Mouse (Mus musculus) brain, embryonic 18.5 days (tissue): ENCODE measurements at regions not wholly inside any gene's neighbourhood (a gene's known extent, or its start where the extent isn't known, plus 50 kb on each side); places are given as distances from the start of the nearest gene placed in this dataset.

Experiments used
- DNase-seq: peaks from one replicate; pipeline ENCODE4 v3.0.0-alpha.2; 2012; ENCODE audit warnings: low read depth, low spot score

DNA sequence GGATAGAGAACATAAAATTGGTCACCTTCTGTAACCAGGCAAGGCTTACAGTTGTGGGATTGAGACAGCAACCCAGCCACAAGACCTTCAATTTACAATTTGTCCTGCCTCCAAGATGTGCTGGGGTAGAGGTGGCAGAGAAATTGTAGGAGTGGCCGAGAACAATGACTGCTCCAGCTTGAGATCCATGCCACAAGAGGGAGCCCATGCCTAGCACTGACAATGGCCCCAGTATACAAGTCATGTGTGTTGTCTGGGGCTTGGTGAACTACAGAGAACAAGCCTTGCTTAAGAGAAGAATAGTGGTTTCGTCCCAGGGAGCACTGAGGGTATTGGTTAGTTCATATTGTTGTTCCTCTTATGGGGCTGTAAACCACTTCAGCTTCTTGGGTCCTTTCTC is 146.6 kb upstream of the Sel1l start:
- no peak for DNase-seq

DNA sequence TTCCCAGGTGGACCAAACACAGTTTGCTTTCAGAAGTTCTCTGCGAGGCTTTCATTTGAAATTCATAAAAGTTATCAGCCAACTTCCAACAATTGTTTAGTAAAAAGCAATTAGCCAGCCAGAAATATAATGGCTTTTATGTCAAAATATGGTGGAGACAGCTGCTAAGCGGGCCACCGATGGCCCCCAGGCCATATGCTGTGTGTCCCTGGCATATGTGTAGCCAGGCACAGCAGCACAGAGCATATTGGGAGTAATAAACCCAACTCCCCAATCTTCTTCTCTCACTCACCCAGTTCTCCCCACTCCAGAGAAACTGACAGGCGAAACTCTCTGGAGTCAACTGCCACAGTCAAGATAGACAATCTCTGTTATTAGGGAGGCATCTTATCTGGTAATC is 137.5 kb upstream of the Sel1l start:
- DNase-seq: no peak

DNA sequence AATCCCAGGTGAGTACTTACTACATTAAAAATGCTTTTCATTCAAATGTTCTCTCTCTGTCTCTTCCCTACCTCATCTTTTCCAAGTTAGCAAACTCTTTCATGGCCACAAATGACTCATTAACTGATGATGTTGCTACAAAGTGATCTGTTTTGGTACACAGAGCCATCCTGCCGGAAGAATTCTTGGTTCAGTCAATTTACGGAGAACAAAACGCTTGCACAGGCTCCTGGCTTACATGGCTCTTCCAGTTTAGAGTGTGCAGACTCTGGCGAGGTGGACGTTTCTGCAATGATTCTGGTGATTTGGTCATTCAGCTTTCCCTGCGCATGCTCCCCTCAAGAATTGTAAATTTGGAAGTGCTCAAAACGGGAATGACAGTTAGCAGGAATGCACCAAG is 131.4 kb upstream of the Sel1l start:
- no peak for DNase-seq

DNA sequence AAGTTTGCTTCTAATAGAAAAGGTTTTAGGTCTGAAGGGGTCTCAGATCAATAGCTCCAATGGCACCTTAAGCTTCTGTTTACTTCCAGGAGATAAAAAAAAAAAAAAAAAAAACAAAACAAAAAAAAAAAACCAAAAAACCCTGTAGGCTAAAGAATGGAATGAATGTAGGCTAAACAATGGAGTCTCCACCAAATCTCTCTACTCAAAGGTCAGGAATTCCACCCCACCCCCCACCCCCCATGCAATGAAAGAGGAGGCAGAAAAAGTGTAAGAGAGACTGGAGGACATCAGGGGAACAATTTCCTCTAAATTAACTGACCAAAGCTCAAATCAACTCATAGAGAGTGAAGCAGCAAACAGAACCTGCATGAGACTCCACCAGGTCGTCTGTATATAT is 122.1 kb upstream of the Sel1l start:
- no peak for DNase-seq

DNA sequence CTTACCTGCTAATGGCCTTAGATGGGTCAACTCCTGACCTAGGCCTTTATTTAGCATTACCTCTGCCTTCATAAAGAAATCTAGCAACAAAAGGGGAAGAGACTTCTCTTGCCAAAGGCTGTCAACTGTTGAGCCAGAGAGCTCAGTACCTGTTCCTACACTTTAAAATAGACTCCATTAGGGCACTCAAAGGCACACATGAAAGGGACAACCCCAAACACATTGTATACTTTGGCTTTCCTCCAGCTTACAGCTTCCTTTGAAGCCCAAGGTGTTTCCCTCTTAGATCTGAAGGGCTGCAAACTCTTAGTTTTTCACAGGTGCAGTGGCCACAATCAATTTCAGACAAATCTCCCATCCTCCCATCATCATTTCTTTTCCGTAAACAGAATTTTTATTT is 117.0 kb upstream of the Sel1l start:
- no peak for DNase-seq

DNA sequence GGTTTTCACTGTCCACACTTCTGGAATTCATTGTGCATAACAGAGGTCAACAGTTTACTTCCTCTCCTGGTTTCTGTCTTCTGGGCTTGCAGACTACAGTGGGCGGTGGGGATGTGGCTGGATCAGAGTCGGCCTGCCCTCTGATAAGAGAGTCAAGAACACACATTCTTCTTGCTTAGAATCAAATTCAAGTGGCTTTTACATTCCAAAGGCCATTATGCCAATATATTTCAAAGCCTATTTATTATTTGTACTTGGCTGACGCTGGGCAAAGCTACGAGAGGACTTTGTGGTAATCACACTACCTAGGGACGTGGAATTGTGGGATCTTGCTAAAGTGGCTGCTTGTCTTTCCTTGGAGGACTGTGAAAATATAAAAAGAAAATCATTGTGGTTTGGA is 114.3 kb upstream of the Sel1l start:
- no peak for DNase-seq

DNA sequence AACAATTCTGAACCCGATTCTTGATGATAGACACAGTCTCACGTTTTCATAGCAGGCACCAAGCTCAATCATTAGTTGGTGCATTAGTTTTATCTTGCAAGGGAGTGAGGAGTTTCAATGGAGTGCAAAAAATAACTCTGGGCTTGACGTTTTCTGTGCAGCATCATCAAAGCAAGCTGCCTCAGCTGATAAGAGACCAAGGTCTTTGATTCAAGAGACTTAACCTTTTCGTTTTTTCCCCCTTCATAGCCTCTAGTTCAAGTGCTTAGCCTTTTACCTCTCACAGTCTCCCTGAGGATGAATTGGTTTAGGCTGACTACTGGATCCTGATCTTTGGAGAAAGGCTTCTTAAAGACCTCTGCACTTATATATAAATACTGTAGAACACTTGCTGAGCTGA is 109.1 kb upstream of the Sel1l start:
- no peak for DNase-seq

DNA sequence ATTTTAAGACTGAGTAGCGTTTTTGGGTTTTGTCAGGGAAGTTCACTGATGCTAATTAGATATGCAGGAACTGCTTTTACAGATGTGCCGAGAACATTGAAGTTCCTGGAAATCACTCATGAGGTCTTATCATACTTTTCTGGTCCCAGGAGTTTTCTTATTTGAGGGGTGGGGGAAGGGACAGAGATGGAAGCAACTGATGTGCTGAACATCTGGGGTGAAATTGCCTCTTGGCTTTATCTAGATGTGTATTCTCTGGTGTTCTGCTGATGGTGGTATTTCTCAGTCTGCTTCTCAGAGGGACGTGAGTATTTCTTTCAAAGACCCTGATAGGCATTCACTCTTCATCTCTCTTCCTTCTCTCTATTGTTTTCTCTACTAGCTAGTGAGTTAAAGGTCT is 107.5 kb upstream of the Sel1l start:
- no peak for DNase-seq

DNA sequence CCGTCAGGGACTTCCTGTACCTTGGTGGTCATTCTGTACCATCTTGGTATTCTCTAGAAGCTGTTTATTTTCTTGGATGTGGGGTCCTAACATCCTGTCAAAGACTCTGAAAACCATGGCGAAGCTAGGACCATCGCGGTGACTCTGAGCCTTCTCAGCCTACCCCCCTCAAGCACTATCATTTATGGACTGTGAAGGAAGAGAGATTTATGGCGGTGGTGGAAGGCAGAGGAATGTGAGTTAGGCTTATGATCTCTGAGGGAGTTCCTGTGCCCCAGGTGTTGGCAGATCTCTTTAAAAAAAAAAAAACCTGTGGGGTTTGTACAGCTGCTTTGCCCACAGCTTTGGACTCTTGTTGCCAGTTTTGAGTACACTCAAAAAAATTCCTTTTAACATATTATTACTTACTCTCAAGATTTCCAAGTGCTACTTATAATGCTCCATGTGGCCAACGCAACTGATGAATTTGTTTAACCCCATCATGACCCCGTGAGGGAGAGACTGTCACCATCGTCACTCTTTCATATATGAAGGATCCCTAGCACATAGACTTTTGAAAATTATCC is 99.7 kb upstream of the Sel1l start:
- no peak for DNase-seq

DNA sequence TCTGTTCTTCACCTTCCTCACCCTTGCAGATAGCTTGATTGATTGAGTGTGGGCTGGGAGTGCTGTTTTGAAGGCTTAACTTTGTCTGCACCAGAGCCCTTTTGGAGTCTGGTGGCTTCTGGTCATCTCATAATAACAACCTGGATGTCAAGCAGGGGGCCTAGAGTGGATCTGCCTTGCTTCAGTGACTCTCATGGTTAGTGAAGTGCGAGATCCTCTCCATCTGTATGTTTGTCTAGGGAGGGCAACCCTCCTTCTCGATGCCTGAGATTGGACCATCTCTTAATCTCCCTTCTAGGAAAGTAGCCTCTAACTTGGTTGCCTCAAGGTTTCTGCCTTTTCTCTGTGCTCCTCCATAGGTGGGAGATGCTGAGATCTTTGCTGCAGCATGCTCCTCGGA is 99.0 kb upstream of the Sel1l start:
- no peak for DNase-seq

DNA sequence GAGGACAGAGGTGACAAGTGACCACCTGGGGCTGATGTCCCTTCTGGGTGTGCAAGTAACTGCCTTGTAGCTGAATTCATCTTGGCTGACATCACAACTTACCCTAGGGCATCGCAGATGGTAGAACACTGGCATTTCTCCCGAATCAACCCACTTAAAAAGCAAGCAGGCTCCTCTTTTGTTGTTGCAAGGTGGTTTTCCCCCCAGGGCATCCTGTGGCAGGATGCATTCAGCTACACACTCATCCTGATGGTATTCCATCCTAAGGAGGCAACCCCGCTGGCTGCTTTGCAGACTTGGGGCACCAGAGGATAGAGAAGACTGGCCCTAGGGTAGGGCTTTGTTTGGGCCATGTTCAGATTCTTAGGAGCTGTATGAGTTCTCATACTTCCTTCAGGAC is 97.6 kb upstream of the Sel1l start:
- no peak for DNase-seq

DNA sequence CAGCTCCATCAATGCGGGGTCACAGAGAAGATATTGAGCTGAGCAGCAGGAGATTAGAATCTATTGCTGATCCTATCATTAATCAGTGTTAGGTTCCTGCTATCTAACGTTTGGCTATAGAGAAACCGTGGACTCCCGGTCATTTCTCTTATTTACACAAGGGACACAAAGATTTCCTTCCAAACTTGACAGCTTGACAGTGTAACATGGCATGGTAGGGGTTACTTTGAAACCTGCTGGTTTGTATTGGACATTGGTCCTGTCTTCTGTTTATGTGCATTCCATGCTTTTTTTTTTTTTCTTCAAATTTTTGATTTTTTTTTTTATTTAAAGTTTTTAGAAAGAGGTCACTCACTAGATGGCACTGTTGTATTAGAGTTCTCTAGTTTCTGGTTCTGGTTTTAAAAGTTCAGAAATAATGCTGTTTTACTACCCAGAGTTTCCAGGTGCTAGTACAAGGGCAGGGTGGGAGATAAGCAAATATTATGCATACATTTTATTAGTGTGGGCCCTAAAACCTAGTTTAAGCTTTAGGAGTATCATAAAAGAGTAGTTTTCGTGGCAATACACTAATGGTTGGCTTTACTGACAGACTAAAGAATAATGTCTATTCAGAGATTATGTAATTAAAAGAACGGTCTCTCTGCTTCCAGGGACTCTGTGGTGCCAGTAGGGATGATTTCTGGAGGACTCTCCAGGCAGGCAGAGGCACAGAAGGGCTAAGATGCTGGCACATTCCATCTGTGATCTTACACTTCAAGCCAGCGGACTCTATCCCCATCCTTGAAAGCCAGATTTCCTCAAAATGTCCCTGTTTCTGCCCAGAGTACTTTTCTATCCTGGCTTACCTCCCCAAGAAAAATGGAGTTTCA is 83.8 kb upstream of the Sel1l start:
- DNase-seq: peak; percentile 50

DNA sequence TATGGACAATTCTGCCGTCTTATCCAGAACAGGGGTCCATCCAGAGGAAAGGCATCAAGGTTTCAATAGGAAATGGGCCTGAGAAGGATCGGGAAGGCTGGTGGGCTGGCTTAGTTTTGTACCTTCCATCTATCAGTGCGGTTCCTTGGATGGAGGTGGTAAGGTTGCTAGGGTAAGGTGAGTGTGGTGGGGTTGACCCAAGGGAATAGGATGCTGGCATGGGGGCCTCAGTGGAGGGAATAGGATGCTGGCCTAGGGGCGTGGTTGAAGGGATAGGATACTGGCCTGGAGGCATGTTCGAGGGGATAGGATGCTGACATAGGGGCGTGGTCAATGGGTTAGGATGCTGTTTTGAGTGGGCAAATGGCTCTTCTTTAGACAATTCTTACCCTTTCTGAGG is 82.6 kb upstream of the Sel1l start:
- no peak for DNase-seq

DNA sequence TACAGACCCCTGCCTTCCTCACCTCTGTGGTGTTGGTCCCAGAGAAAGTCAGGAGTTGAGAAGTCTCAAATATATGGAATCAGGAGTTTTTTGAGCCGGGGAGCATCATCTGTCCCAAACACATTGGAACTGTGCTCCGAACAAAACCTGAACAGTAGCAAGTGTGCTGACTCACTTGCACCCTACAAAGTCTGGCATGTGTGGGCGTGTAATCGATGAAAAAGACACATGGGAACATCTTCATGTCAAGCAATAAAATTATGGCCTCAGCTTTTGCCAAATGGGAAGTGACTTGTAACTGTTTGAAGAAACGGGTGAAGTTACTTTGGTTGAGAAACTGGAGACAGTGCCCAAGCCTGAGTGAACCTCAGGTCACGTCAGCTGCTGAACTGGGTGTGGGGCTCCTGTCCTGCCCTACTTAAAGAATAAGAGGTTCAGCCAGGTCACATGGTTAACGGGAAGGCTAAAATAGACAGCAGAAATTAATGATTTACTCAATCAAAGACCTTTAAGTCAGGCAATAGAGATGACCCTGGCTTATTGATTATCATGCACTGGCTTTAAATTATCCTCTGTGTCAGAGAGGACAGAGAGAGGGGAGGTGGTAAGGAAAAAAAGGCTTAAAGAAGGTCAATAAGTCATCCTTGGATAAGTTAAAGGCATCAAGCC is 80.6 kb upstream of the Sel1l start:
- DNase-seq: no peak

DNA sequence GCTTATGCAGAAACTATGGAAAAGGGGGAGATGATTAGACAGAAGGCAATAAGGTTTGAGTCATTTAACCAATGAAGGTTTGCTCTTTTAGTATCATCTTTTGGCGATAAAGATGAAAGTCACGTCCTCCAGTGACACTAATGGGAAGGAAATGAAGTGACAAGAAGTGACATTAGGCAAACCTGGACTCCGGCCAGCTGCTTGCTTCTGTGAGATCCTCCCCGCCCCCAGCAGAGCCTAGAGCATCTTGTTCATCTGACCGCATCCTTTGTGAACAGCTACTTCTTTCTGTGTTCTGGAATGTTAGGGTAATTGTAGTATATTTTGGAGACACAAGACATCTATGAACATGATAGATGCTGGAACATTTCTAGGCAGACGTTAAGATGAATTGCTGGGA is 78.6 kb upstream of the Sel1l start:
- DNase-seq: no peak

DNA sequence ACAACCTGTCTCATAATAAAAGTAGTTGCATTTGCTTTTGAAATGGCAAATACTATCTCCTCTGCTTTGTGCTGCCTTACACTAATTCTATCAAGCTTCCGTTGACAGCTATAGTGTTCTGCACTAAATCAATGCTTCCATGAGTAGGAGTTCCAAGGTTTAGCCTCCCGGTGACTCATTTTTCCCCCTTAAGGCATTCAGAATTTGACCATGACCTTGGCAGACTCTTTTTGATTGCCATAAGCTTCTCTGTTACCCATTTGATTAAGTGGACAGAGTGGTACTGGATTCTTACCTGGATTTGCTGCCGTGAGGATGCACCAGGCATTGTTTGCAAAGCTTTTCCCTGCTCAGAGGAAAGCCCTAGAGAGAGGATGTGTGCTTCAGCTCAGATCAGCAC is 66.5 kb upstream of the Sel1l start:
- DNase-seq: no peak

DNA sequence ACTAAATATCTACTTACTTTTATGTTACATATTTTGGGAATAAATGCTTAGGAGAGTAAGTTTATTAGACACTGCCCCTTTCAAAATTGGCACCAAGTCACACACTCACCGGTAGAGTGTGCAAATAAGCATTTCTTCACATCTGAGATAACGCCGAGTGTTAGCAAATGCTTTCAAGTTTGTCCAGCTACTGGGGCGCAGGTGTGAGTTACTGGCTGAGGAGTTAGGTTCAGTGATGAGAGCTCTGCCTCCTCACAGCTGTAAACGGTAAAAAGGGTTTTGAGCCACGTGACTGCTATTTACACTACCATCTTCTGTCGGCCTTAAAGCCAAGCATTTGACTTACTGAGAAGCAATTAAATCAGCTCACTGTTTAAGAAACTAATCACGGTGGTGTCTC is 61.6 kb upstream of the Sel1l start:
- no peak for DNase-seq
